Mouse (Mus musculus): ENCODE measurements around the gene Tmem160.

DNA sequence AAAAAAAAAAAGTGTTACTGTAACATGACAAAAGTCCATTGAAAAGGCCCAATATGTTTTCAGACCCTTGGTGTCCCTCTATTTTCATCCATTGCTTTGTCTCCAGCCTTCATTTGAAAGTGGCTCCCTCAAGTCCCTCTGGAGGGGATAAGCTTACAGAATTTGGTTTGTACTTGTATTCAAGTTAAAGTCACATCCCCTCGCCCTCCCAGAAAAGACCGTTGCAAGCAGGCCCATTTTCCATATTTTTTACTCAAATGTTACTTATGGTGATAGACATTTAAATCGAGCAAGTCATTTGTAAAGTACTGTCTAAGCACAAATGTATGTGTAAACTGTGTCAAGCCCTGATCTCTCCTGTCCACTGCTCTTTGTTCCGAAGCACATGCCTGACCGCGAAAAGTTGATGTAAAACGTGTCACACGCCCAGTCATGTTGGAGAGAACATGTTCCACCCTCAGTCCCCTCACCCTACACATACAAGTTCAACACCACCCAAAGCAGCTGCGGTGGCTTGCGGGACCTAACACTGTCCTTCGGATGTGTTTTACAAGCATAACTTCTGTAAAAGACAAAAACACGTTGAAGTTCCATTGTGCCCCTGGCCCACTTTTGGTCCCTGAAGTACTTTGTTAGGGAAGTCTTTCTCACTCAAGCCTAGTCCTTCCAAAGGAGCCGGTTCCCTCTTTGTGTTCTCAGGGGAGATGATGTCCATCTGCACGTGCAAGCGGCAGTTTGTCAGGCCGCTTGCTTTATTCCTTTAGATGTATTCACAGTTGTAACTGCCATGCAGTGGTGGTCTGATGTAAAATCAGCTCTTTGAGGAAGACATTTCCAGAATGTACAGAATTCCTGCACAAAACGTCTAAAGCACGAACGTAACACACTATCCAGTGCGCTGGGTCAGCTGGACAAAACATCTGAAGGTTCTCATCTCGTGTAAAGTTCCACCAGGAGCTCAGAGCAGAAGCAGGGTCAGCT, 49.3 kb upstream of the Tmem160 start:
- TF ChIP-seq POLR2A (IDR thresholded peaks at IDR 0.05; ENCODE audit: insufficient read depth, low read length) (no peak), CTCF (IDR thresholded peaks at IDR 0.05; ENCODE audit: low read depth, low read length) (no peak)
